Mouse (Mus musculus) liver, embryonic 12.5 days (tissue): ENCODE results near the gene Hbb-bh2. TPM values are rescaled to one million over a fixed set of nuclear protein-coding genes. Genes with fewer than 3 reads are reported as not detected.

ENCODE experiments used
- ATAC-seq: fragments of 200-750 bp; cut with Nextera tagmentation; 2 replicates; pipeline ENCODE4 v1.8.0; 2017; ENCODE audit warnings: moderate number of reproducible peaks, mild to moderate bottlenecking, moderate library complexity
- H3K27ac ChIP-seq: fragments of 300-500 bp; sonication (generic); 2 replicates; pipeline ENCODE4 v1.5.1; 2016; ENCODE audit warnings: mild to moderate bottlenecking
- H3K27me3 ChIP-seq: fragments of 300-500 bp; sonication (generic); replicated peaks from 2 replicates; pipeline ENCODE4 v1.6.1; 2016; ENCODE audit warnings: mild to moderate bottlenecking, moderate library complexity
- H3K36me3 ChIP-seq: fragments of 300-500 bp; sonication (generic); 2 replicates; pipeline ENCODE4 v1.6.1; 2016; ENCODE audit warnings: mild to moderate bottlenecking, moderate library complexity
- H3K4me1 ChIP-seq: fragments of 300-500 bp; sonication (generic); 2 replicates; pipeline ENCODE4 v1.6.1; 2016
- H3K4me2 ChIP-seq: fragments of 300-500 bp; sonication (generic); 2 replicates; pipeline ENCODE4 v1.6.1; 2016; ENCODE audit warnings: mild to moderate bottlenecking, moderate library complexity
- H3K4me3 ChIP-seq: fragments of 300-500 bp; sonication (generic); 2 replicates; pipeline ENCODE4 v1.5.1; 2016; ENCODE audit warnings: mild to moderate bottlenecking, moderate library complexity
- H3K9ac ChIP-seq: fragments of 300-500 bp; sonication (generic); 2 replicates; pipeline ENCODE4 v1.6.1; 2016; ENCODE audit warnings: mild to moderate bottlenecking, moderate library complexity
- H3K9me3 ChIP-seq: fragments of 300-500 bp; sonication (generic); replicated peaks from 2 replicates; pipeline ENCODE4 v1.6.1; 2016; ENCODE audit warnings: mild to moderate bottlenecking, moderate library complexity
- WGBS: fragments of 180-500 bp; shearing (Covaris S2); methylation state at CpG from one replicate; pipeline ENCODE4 v1.1.7; 2016; ENCODE audit not compliant: insufficient replicate concordance; 5-methylcytosine and 5-hydroxymethylcytosine counted together
- polyA plus RNA-seq: library from polyadenylated mRNA; unstranded; fragments of >200 nt; fragmentation: Nextera tagmentation; extraction: Ambion mirVana; gene quantifications from 2 replicates; pipeline ENCODE4 v1.2.1, GENCODE M21; 2016

Gene Hbb-bh2
- polyA plus RNA-seq: 0.72 and 1.2 TPM in 2 replicates

GRCm38 (mm10) chr7:103840268-103840667, at the start of gene Hbb-bh2:
Gene Hbb-bh2, minus strand, starts transcription at chr7:103840520.
- no peaks in the 10 kb centered on the region for H3K36me3 ChIP-seq
- H3K4me2 ChIP-seq: peak within 1 kb of the TSS; percentile 21
- no peaks in the 10 kb centered on the region for H3K9me3 ChIP-seq
- H3K4me1 ChIP-seq: peaks cover 44% of the 10 kb centered on the region
- H3K9ac ChIP-seq: peak within 1 kb of the TSS; percentile 36
- peak; percentile 31 for ATAC-seq
- 61% methylated on average over 3 of the region's 3 CpGs for WGBS
- H3K27ac ChIP-seq: peak within 1 kb of the TSS; percentile 84
- no peaks in the 10 kb centered on the region for H3K27me3 ChIP-seq
- H3K4me3 ChIP-seq: no peak within 1 kb of the TSS

- no peaks in the 10 kb centered on the region for H3K9me3 ChIP-seq
- peaks cover 5% of the 10 kb centered on the region; the same call in 1 of the 2 replicates for H3K4me1 ChIP-seq
- H3K4me2 ChIP-seq: no peak within 1 kb of the TSS
- H3K4me3 ChIP-seq: no peak within 1 kb of the TSS
- no peaks in the 10 kb centered on the region for H3K36me3 ChIP-seq
- ATAC-seq: no peak
- H3K27me3 ChIP-seq: no peaks in the 10 kb centered on the region
- H3K27ac ChIP-seq: no peak within 1 kb of the TSS
- no peak within 1 kb of the TSS for H3K9ac ChIP-seq
Measured at GRCm38 (mm10) chr7:103886152-103886551, 45.8 kb upstream of the Hbb-bh2 start, which contains the start of gene Olfr66. Gene Olfr66, minus strand, starts transcription at chr7:103886252.

- Histone ChIP-seq H3K9me3 (no peaks in the 10 kb centered on the region), H3K27ac (peak overlapping the region; percentile 94), H3K36me3 (no peaks in the 10 kb centered on the region), H3K9ac (0 out of 2 replicates have a peak overlapping the region, but pooled peaks have one; percentile 56), H3K4me3 (no peak overlapping the region), H3K4me1 (peaks cover 62% of the 10 kb centered on the region), H3K4me2 (0 out of 2 replicates have a peak overlapping the region, but pooled peaks have one; percentile 25), H3K27me3 (no peaks in the 10 kb centered on the region)
- WGBS: 28% methylated on average over 2 of the region's 2 CpGs
- peak; percentile 93 for ATAC-seq
Measured at GRCm38 (mm10) chr7:103877093-103877492, 36.8 kb upstream of the Hbb-bh2 start.

- peak overlapping the region; percentile 94 for H3K27ac ChIP-seq
- H3K4me2 ChIP-seq: peak overlapping the region; percentile 6; the same call in 1 of the 2 replicates
- peaks cover 78% of the 10 kb centered on the region for H3K4me1 ChIP-seq
Measured at GRCm38 (mm10) chr7:103874451-103874850, 34.1 kb upstream of the Hbb-bh2 start.

GRCm38 (mm10) chr7:103873064-103873463, 32.7 kb upstream of the Hbb-bh2 start:
- peak overlapping the region; percentile 52 for H3K9ac ChIP-seq
- WGBS: 0% methylated on average over 1 of the region's 1 CpGs

More at GRCm38 (mm10) chr7:103874451-103874850, 34.1 kb upstream of the Hbb-bh2 start:
- Histone ChIP-seq H3K4me3 (no peak overlapping the region), H3K9me3 (no peaks in the 10 kb centered on the region), H3K9ac (peak overlapping the region; percentile 58), H3K36me3 (no peaks in the 10 kb centered on the region), H3K27me3 (no peaks in the 10 kb centered on the region)
- WGBS: 23% methylated on average over 5 of the region's 5 CpGs
- ATAC-seq: no peak

GRCm38 (mm10) chr7:103870667-103871066, 30.3 kb upstream of the Hbb-bh2 start:
- Histone ChIP-seq H3K4me1 (peaks cover 70% of the 10 kb centered on the region), H3K27me3 (no peaks in the 10 kb centered on the region), H3K4me3 (0 out of 2 replicates have a peak overlapping the region, but pooled peaks have one; percentile 3), H3K9me3 (no peaks in the 10 kb centered on the region), H3K9ac (peak overlapping the region; percentile 71), H3K4me2 (peak overlapping the region; percentile 52), H3K27ac (peak overlapping the region; percentile 97), H3K36me3 (no peaks in the 10 kb centered on the region)
- ATAC-seq: peak; percentile 89

More at GRCm38 (mm10) chr7:103873064-103873463, 32.7 kb upstream of the Hbb-bh2 start:
- H3K4me1 ChIP-seq: peaks cover 73% of the 10 kb centered on the region
- no peaks in the 10 kb centered on the region for H3K36me3 ChIP-seq
- ATAC-seq: no peak
- H3K27ac ChIP-seq: peak overlapping the region; percentile 90
- H3K4me2 ChIP-seq: peak overlapping the region; percentile 24
- H3K4me3 ChIP-seq: no peak overlapping the region
- no peaks in the 10 kb centered on the region for H3K27me3 ChIP-seq
- H3K9me3 ChIP-seq: no peaks in the 10 kb centered on the region

- peak overlapping the region; percentile 33 for H3K4me3 ChIP-seq
- peak overlapping the region; percentile 54 for H3K4me2 ChIP-seq
- peak; percentile 93 for ATAC-seq
- no peaks in the 10 kb centered on the region for H3K9me3 ChIP-seq
- no peaks in the 10 kb centered on the region for H3K36me3 ChIP-seq
- peak overlapping the region; percentile 98 for H3K27ac ChIP-seq
- peak overlapping the region; percentile 74 for H3K9ac ChIP-seq
- H3K27me3 ChIP-seq: no peaks in the 10 kb centered on the region
- peaks cover 81% of the 10 kb centered on the region for H3K4me1 ChIP-seq
Measured at GRCm38 (mm10) chr7:103865716-103866115, 25.4 kb upstream of the Hbb-bh2 start.

GRCm38 (mm10) chr7:103861531-103861930, 21.2 kb upstream of the Hbb-bh2 start:
- no peak overlapping the region; the same call in 1 of the 2 replicates for H3K4me3 ChIP-seq
- no peaks in the 10 kb centered on the region for H3K36me3 ChIP-seq
- H3K9ac ChIP-seq: peak overlapping the region; percentile 67
- ATAC-seq: no peak
- H3K27me3 ChIP-seq: no peaks in the 10 kb centered on the region
- H3K9me3 ChIP-seq: no peaks in the 10 kb centered on the region
- H3K4me1 ChIP-seq: peaks cover 72% of the 10 kb centered on the region
- H3K4me2 ChIP-seq: peak overlapping the region; percentile 51
- WGBS: 34% methylated on average over 3 of the region's 3 CpGs
- peak overlapping the region; percentile 97 for H3K27ac ChIP-seq

- Histone ChIP-seq H3K9ac (peak overlapping the region; percentile 74), H3K4me2 (peak overlapping the region; percentile 51), H3K4me1 (peaks cover 67% of the 10 kb centered on the region), H3K27me3 (no peaks in the 10 kb centered on the region), H3K4me3 (no peak overlapping the region; the same call in 1 of the 2 replicates), H3K27ac (peak overlapping the region; percentile 97), H3K36me3 (no peaks in the 10 kb centered on the region), H3K9me3 (no peaks in the 10 kb centered on the region)
- peak; percentile 84 for ATAC-seq
- 6% methylated on average over 1 of the region's 1 CpGs for WGBS
Measured at GRCm38 (mm10) chr7:103860855-103861254, 20.5 kb upstream of the Hbb-bh2 start.

- Histone ChIP-seq H3K4me1 (peaks cover 67% of the 10 kb centered on the region), H3K27ac (peak overlapping the region; percentile 97), H3K36me3 (no peaks in the 10 kb centered on the region), H3K9me3 (no peaks in the 10 kb centered on the region), H3K4me3 (peak overlapping the region; percentile 20; the same call in 1 of the 2 replicates), H3K27me3 (no peaks in the 10 kb centered on the region), H3K4me2 (peak overlapping the region; percentile 63), H3K9ac (peak overlapping the region; percentile 81)
- 13% methylated on average over 2 of the region's 2 CpGs for WGBS
- ATAC-seq: peak; percentile 93
Measured at GRCm38 (mm10) chr7:103859076-103859475, 18.8 kb upstream of the Hbb-bh2 start.

GRCm38 (mm10) chr7:103854669-103855068, 14.3 kb upstream of the Hbb-bh2 start:
- peak; percentile 25; the same call in 1 of the 2 replicates for ATAC-seq
- 42% methylated on average over 1 of the region's 1 CpGs for WGBS
- H3K4me3 ChIP-seq: no peak overlapping the region
- no peaks in the 10 kb centered on the region for H3K27me3 ChIP-seq
- H3K36me3 ChIP-seq: no peaks in the 10 kb centered on the region
- peaks cover 60% of the 10 kb centered on the region for H3K4me1 ChIP-seq
- H3K4me2 ChIP-seq: peak overlapping the region; percentile 19; the same call in 1 of the 2 replicates
- H3K9me3 ChIP-seq: no peaks in the 10 kb centered on the region
- peak overlapping the region; percentile 48 for H3K9ac ChIP-seq
- peak overlapping the region; percentile 86 for H3K27ac ChIP-seq

GRCm38 (mm10) chr7:103853090-103853489, 12.8 kb upstream of the Hbb-bh2 start, which contains the start of gene Hbb-y:
Gene Hbb-y, minus strand, starts transcription at chr7:103853216.
- Histone ChIP-seq H3K4me3 (no peak within 1 kb of the TSS), H3K27me3 (no peaks in the 10 kb centered on the region), H3K27ac (peak within 1 kb of the TSS; percentile 86), H3K4me2 (0 out of 2 replicates have a peak within 1 kb of the TSS, but pooled peaks have one; percentile 4), H3K36me3 (no peaks in the 10 kb centered on the region), H3K9ac (peak within 1 kb of the TSS; percentile 45), H3K4me1 (peaks cover 62% of the 10 kb centered on the region), H3K9me3 (no peaks in the 10 kb centered on the region)
- WGBS: 48% methylated on average over 2 of the region's 2 CpGs
- peak; percentile 47 for ATAC-seq
